ENCODE assay signal across 17 mouse cellular contexts in the genomic region with DNA sequence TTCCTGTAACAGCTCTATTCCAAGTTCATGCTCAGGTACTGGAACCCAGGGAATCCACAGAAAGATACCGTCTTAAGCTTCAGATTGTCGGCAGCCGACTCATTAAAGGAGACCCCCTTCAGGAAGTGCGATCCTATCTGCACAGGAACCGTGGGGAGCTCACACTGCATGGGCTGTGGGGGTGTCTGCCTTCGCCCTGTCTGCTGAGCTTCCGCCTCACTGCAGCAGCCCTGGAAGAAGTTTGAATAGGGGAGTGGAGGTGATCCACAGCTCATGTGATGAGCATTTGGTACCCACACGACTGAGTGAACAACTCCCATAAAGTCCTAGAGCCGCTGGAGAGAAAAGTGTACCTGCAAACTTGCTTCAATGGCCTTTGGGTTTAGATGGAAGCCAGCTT. TPM values are rescaled to one million over a fixed set of nuclear protein-coding genes. Genes with fewer than 3 reads are reported as not detected.
"Had no signal": no experiment of that assay in that cellular context is flagged by ENCODE, and none has a peak within 500 bp of the region (broad histone marks: within the 10 kb centered on the region; RNA-seq: fewer than 3 reads in every experiment).

No protein-coding gene starts in this region.

- H3K27me3 ChIP-seq: kidney, embryonic 15.5 days; liver, embryonic 13.5 days; lung, embryonic 15.5 days; midbrain, embryonic 13.5 days had no signal

- ATAC-seq: liver, postnatal 0 days; midbrain, embryonic 13.5 days had no signal

- H3K9me3 ChIP-seq: kidney, embryonic 15.5 days; liver, embryonic 13.5 days; lung, embryonic 15.5 days; midbrain, embryonic 13.5 days had no signal

- DNase-seq: kidney, postnatal 14 days; layer of hippocampus, postnatal 36 days; left cerebral cortex, postnatal 4 days; liver; liver, embryonic 13.5 days; liver, postnatal 0 days; lung, postnatal 36 days; thymus, adult 18-20 months; thymus, postnatal 14 days had no signal

- H3K27ac ChIP-seq: kidney, embryonic 15.5 days; liver, embryonic 13.5 days; lung, embryonic 15.5 days; midbrain, embryonic 13.5 days had no signal

- H3K9ac ChIP-seq: kidney, embryonic 15.5 days; liver, embryonic 13.5 days; liver, postnatal 0 days; lung, embryonic 15.5 days; midbrain, embryonic 13.5 days had no signal

- H3K4me2 ChIP-seq: kidney, embryonic 15.5 days; liver, embryonic 13.5 days; lung, embryonic 15.5 days; midbrain, embryonic 13.5 days had no signal

- H3K4me1 ChIP-seq: kidney, embryonic 15.5 days; liver, embryonic 13.5 days; lung, embryonic 15.5 days; midbrain, embryonic 13.5 days had no signal

- H3K4me3 ChIP-seq: kidney, embryonic 15.5 days; liver, embryonic 13.5 days; lung, embryonic 15.5 days; midbrain, embryonic 13.5 days had no signal

RNA-seq across cellular contexts. Expression of gene Gm6096, which starts 6.4 kb away (rescaled TPM):
- total RNA-seq: layer of hippocampus, postnatal 36 days; left cerebral cortex, postnatal 10 days; left cerebral cortex, postnatal 4 days; megakaryocyte progenitor cell, adult 5-6 weeks; midbrain, postnatal 0 days had no signal
- polyA plus RNA-seq: kidney, embryonic 15.5 days; large intestine, adult 2 months; liver, embryonic 13.5 days; liver, postnatal 0 days; midbrain, postnatal 0 days; neural tube, embryonic 14.5 days had no signal
